Mouse (Mus musculus): ENCODE results near the gene Adamts7.

GRCm38 (mm10) chr9:90235258-90235882, 72.5 kb downstream of the Adamts7 start:
- TF ChIP-seq CTCF (IDR thresholded peaks at IDR 0.05; ENCODE audit: insufficient read depth, low read length) (no peak), POLR2A (IDR thresholded peaks at IDR 0.05; ENCODE audit: borderline replicate concordance, extremely low read depth, low read depth, low read length) (no peak)
